Mouse (Mus musculus): ENCODE measurements around the gene Htr2b. TPM values are rescaled to one million over a fixed set of nuclear protein-coding genes. Genes with fewer than 3 reads are reported as not detected.

The Htr2b gene
- polyA plus RNA-seq, 1 experiment = not detected

GRCm38 (mm10) chr1:86133337-86133736 is 21.6 kb upstream of the Htr2b start, which contains the start of gene Gm21972:
TSS of gene Gm21972 (plus strand) at chr1:86133637.
- H3K4me1 ChIP-seq (ENCODE audit: control insufficient read depth, insufficient read depth, low read length) = no peaks in the 10 kb centered on the region

GRCm38 (mm10) chr1:86126036-86126435 is 14.3 kb upstream of the Htr2b start:
- H3K4me1 ChIP-seq (ENCODE audit: control insufficient read depth, insufficient read depth, low read length) = no peaks in the 10 kb centered on the region
- TF ChIP-seq EP300 (IDR thresholded peaks at IDR 0.05; ENCODE audit: insufficient read depth, low read depth, low read length) = no peak
- TF ChIP-seq POLR2A (IDR thresholded peaks at IDR 0.05; ENCODE audit: insufficient read depth, low read length) = no peak
- TF ChIP-seq CTCF (IDR thresholded peaks at IDR 0.05; ENCODE audit: low read depth, low read length) = no peak
- no peaks in the 10 kb centered on the region for H3K9me3 ChIP-seq (replicated peaks; ENCODE audit: control insufficient read depth, insufficient read depth, low read length, poor library complexity, severe bottlenecking)
- no peak overlapping the region for H3K27ac ChIP-seq (ENCODE audit: insufficient read depth, low read length)
- H3K27me3 ChIP-seq (ENCODE audit: control insufficient read depth, insufficient read depth, low read length, poor library complexity, severe bottlenecking) = no peaks in the 10 kb centered on the region
- H3K9ac ChIP-seq (ENCODE audit: low read depth, poor library complexity, severe bottlenecking) = no peak overlapping the region
- H3K4me3 ChIP-seq (ENCODE audit: low read depth, low read length) = no peak overlapping the region
- H3K36me3 ChIP-seq (ENCODE audit: control insufficient read depth, insufficient read depth, low read length, poor library complexity, severe bottlenecking) = peaks cover 56% of the 10 kb centered on the region

More at GRCm38 (mm10) chr1:86133337-86133736, 21.6 kb upstream of the Htr2b start, which contains the start of gene Gm21972:
- no peak within 1 kb of the TSS for H3K27ac ChIP-seq (ENCODE audit: insufficient read depth, low read length)
- no peaks in the 10 kb centered on the region for H3K27me3 ChIP-seq (ENCODE audit: control insufficient read depth, insufficient read depth, low read length, poor library complexity, severe bottlenecking)
- no peaks in the 10 kb centered on the region for H3K9me3 ChIP-seq (replicated peaks; ENCODE audit: control insufficient read depth, insufficient read depth, low read length, poor library complexity, severe bottlenecking)
- no peak within 1 kb of the TSS for H3K4me3 ChIP-seq (ENCODE audit: low read depth, low read length)
- H3K36me3 ChIP-seq (ENCODE audit: control insufficient read depth, insufficient read depth, low read length, poor library complexity, severe bottlenecking) = peaks cover 62% of the 10 kb centered on the region
- no peak within 1 kb of the TSS for H3K9ac ChIP-seq (ENCODE audit: low read depth, poor library complexity, severe bottlenecking)
- TF ChIP-seq CTCF (IDR thresholded peaks at IDR 0.05; ENCODE audit: low read depth, low read length) (no peak), POLR2A (IDR thresholded peaks at IDR 0.05; ENCODE audit: insufficient read depth, low read length) (no peak), EP300 (IDR thresholded peaks at IDR 0.05; ENCODE audit: insufficient read depth, low read depth, low read length) (no peak)

- Histone ChIP-seq H3K9ac (ENCODE audit: low read depth, poor library complexity, severe bottlenecking) (no peak overlapping the region), H3K27me3 (ENCODE audit: control insufficient read depth, insufficient read depth, low read length, poor library complexity, severe bottlenecking) (no peaks in the 10 kb centered on the region), H3K9me3 (replicated peaks; ENCODE audit: control insufficient read depth, insufficient read depth, low read length, poor library complexity, severe bottlenecking) (no peaks in the 10 kb centered on the region), H3K27ac (ENCODE audit: insufficient read depth, low read length) (no peak overlapping the region), H3K4me3 (ENCODE audit: low read depth, low read length) (no peak overlapping the region), H3K4me1 (ENCODE audit: control insufficient read depth, insufficient read depth, low read length) (no peaks in the 10 kb centered on the region), H3K36me3 (ENCODE audit: control insufficient read depth, insufficient read depth, low read length, poor library complexity, severe bottlenecking) (peaks cover 38% of the 10 kb centered on the region)
- TF ChIP-seq POLR2A (IDR thresholded peaks at IDR 0.05; ENCODE audit: insufficient read depth, low read length) (no peak), CTCF (IDR thresholded peaks at IDR 0.05; ENCODE audit: low read depth, low read length) (no peak), EP300 (IDR thresholded peaks at IDR 0.05; ENCODE audit: insufficient read depth, low read depth, low read length) (no peak)
Observed at GRCm38 (mm10) chr1:86119549-86119948, 7.8 kb upstream of the Htr2b start.

- no peaks in the 10 kb centered on the region for H3K4me1 ChIP-seq (ENCODE audit: control insufficient read depth, insufficient read depth, low read length)
- no peak for TF ChIP-seq CTCF (IDR thresholded peaks at IDR 0.05; ENCODE audit: low read depth, low read length)
- no peak for TF ChIP-seq POLR2A (IDR thresholded peaks at IDR 0.05; ENCODE audit: insufficient read depth, low read length)
- H3K27ac ChIP-seq (ENCODE audit: insufficient read depth, low read length) = no peak overlapping the region
- H3K27me3 ChIP-seq (ENCODE audit: control insufficient read depth, insufficient read depth, low read length, poor library complexity, severe bottlenecking) = no peaks in the 10 kb centered on the region
- H3K9me3 ChIP-seq (replicated peaks; ENCODE audit: control insufficient read depth, insufficient read depth, low read length, poor library complexity, severe bottlenecking) = no peaks in the 10 kb centered on the region
- no peak overlapping the region for H3K9ac ChIP-seq (ENCODE audit: low read depth, poor library complexity, severe bottlenecking)
- H3K4me3 ChIP-seq (ENCODE audit: low read depth, low read length) = no peak overlapping the region
- H3K36me3 ChIP-seq (ENCODE audit: control insufficient read depth, insufficient read depth, low read length, poor library complexity, severe bottlenecking) = peaks cover 15% of the 10 kb centered on the region
Observed at GRCm38 (mm10) chr1:86114141-86114540, 2.4 kb upstream of the Htr2b start.

GRCm38 (mm10) chr1:86105054-86105453 is 6.7 kb downstream of the Htr2b start:
- TF ChIP-seq CTCF (IDR thresholded peaks at IDR 0.05; ENCODE audit: low read depth, low read length) (no peak), POLR2A (IDR thresholded peaks at IDR 0.05; ENCODE audit: insufficient read depth, low read length) (no peak), EP300 (IDR thresholded peaks at IDR 0.05; ENCODE audit: insufficient read depth, low read depth, low read length) (no peak)
- H3K27me3 ChIP-seq (ENCODE audit: control insufficient read depth, insufficient read depth, low read length, poor library complexity, severe bottlenecking) = no peaks in the 10 kb centered on the region

GRCm38 (mm10) chr1:86094413-86094812 is 17.4 kb downstream of the Htr2b start:
- H3K4me3 ChIP-seq (ENCODE audit: low read depth, low read length) = no peak overlapping the region
- H3K36me3 ChIP-seq (ENCODE audit: control insufficient read depth, insufficient read depth, low read length, poor library complexity, severe bottlenecking) = peaks cover 41% of the 10 kb centered on the region
- H3K4me1 ChIP-seq (ENCODE audit: control insufficient read depth, insufficient read depth, low read length) = no peaks in the 10 kb centered on the region
- TF ChIP-seq EP300 (IDR thresholded peaks at IDR 0.05; ENCODE audit: insufficient read depth, low read depth, low read length) (no peak), CTCF (IDR thresholded peaks at IDR 0.05; ENCODE audit: low read depth, low read length) (no peak), POLR2A (IDR thresholded peaks at IDR 0.05; ENCODE audit: insufficient read depth, low read length) (no peak)
- no peak overlapping the region for H3K27ac ChIP-seq (ENCODE audit: insufficient read depth, low read length)
- no peaks in the 10 kb centered on the region; the same call in 1 of the 2 replicates for H3K9me3 ChIP-seq (replicated peaks; ENCODE audit: control insufficient read depth, insufficient read depth, low read length, poor library complexity, severe bottlenecking)
- no peak overlapping the region for H3K9ac ChIP-seq (ENCODE audit: low read depth, poor library complexity, severe bottlenecking)
- no peaks in the 10 kb centered on the region for H3K27me3 ChIP-seq (ENCODE audit: control insufficient read depth, insufficient read depth, low read length, poor library complexity, severe bottlenecking)

More at GRCm38 (mm10) chr1:86105054-86105453, 6.7 kb downstream of the Htr2b start:
- H3K9ac ChIP-seq (ENCODE audit: low read depth, poor library complexity, severe bottlenecking) = no peak overlapping the region
- no peak overlapping the region for H3K4me3 ChIP-seq (ENCODE audit: low read depth, low read length)
- no peaks in the 10 kb centered on the region for H3K4me1 ChIP-seq (ENCODE audit: control insufficient read depth, insufficient read depth, low read length)
- H3K27ac ChIP-seq (ENCODE audit: insufficient read depth, low read length) = no peak overlapping the region
- H3K9me3 ChIP-seq (replicated peaks; ENCODE audit: control insufficient read depth, insufficient read depth, low read length, poor library complexity, severe bottlenecking) = no peaks in the 10 kb centered on the region
- H3K36me3 ChIP-seq (ENCODE audit: control insufficient read depth, insufficient read depth, low read length, poor library complexity, severe bottlenecking) = peaks cover 9% of the 10 kb centered on the region
